Mouse (Mus musculus): ENCODE measurements around the gene Skap2. TPM values are rescaled to one million over a fixed set of nuclear protein-coding genes. Genes with fewer than 3 reads are reported as not detected.

Gene Skap2
- 18.7 and 25.6 TPM in 2 replicates for polyA plus RNA-seq (2015; fragmentation: Nextera tagmentation; extraction: Ambion mirVana)

DNA sequence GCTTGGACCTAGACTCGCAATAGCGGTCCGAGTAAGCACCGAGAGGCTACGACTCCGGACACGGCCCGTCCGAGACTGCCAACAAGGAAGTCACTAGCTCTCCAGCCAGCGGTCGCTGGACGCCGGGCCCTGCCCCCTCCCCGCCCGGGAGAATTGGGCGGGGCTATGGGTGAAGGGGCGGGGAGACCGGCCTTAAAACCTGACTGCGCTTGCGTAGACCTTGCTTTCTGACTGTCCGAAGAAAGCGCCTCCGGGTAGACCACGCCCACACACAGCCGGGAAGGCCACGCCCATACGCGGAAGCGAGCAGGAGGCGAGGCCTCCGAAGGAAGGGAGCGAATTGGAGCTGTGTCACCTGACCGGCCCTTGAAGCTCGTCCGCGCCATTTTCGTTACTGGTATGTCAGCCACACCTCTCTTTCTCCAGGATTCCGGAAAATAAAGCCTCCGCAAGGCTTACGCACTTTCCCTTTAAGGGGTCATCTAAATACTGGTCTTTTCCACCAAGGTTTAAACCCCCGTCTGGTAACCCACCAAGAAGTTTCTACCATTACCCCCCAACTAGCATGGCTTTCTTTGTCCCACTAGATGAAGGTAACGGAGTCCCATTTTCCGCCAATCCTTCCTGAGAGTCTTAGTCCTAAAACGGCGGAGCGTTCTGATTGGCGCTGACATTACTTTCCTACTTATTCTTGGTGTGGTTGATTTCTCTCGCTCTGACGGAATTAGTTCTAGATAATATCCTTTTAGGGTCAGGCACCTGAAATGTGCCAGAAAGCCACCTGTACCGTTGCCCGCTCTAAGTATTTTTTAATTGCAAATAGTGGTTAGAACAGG lies at the start of gene Skap2:
Gene Skap2 (minus strand): TSS at position 141 of the 836 bp plus-strand sequence.

Other genes with a start within 250 kb of the Skap2 start
- 0.11 and 0.60 TPM in 2 replicates for gene Hoxa1, start 145.8 kb upstream of the Skap2 start, polyA plus RNA-seq (2015; fragmentation: Nextera tagmentation; extraction: Ambion mirVana)
- 0.30 and 0.31 TPM in 2 replicates for gene Hoxa2, start 152.3 kb upstream of the Skap2 start, polyA plus RNA-seq (2015; fragmentation: Nextera tagmentation; extraction: Ambion mirVana)
- 0.08 and 0.13 TPM in 2 replicates for gene 5730596B20Rik, start 164.9 kb upstream of the Skap2 start, polyA plus RNA-seq (2015; fragmentation: Nextera tagmentation; extraction: Ambion mirVana)
- gene Hoxa4, start 179.2 kb upstream of the Skap2 start, polyA plus RNA-seq (2015; fragmentation: Nextera tagmentation; extraction: Ambion mirVana) = 0.10 and 0.16 TPM in 2 replicates
- gene Hoxa5, start 192.0 kb upstream of the Skap2 start, polyA plus RNA-seq (2015; fragmentation: Nextera tagmentation; extraction: Ambion mirVana) = 0.40 and 0.49 TPM in 2 replicates
- 0.62 TPM in 1 of 2 replicates, not detected in the other for gene Hoxa6, start 196.2 kb upstream of the Skap2 start, polyA plus RNA-seq (2015; fragmentation: Nextera tagmentation; extraction: Ambion mirVana)
- gene Hoxa3, start 200.8 kb upstream of the Skap2 start, polyA plus RNA-seq (2015; fragmentation: Nextera tagmentation; extraction: Ambion mirVana) = 0.46 and 0.83 TPM in 2 replicates
- gene Gm28308, start 200.8 kb upstream of the Skap2 start, polyA plus RNA-seq (2015; fragmentation: Nextera tagmentation; extraction: Ambion mirVana) = not detected in 2 replicates
- 9.8 and 10.9 TPM in 2 replicates for gene Hoxa7, start 209.3 kb upstream of the Skap2 start, polyA plus RNA-seq (2015; fragmentation: Nextera tagmentation; extraction: Ambion mirVana)
- gene Hoxa9, start 218.5 kb upstream of the Skap2 start, polyA plus RNA-seq (2015; fragmentation: Nextera tagmentation; extraction: Ambion mirVana) = 15.0 and 17.9 TPM in 2 replicates
- gene Hoxa10, start 228.3 kb upstream of the Skap2 start, polyA plus RNA-seq (2015; fragmentation: Nextera tagmentation; extraction: Ambion mirVana) = 79.0 and 103 TPM in 2 replicates
- gene Hoxa11, start 233.3 kb upstream of the Skap2 start, polyA plus RNA-seq (2015; fragmentation: Nextera tagmentation; extraction: Ambion mirVana) = 17.8 and 21.0 TPM in 2 replicates
- 10.5 and 11.7 TPM in 2 replicates for gene Hoxa13, start 248.3 kb upstream of the Skap2 start, polyA plus RNA-seq (2015; fragmentation: Nextera tagmentation; extraction: Ambion mirVana)

All from urinary bladder, postnatal 0 days (tissue).